Mouse (Mus musculus) ES-E14 (cell line): ENCODE measurements around the gene Eci1. TPM values are rescaled to one million over a fixed set of nuclear protein-coding genes. Genes with fewer than 3 reads are reported as not detected.

Source experiments
- DNase-seq: peaks from one replicate; pipeline ENCODE4 v3.0.0-alpha.2; 2013; ENCODE audit warnings: low read depth, low spot score
- H3K27ac ChIP-seq: 2 replicates; pipeline ENCODE4 v1.5.1; 2012; ENCODE audit warnings: low read depth, mild to moderate bottlenecking, low read length, moderate library complexity, mixed read lengths; ENCODE audit not compliant: poor library complexity, insufficient read depth, severe bottlenecking
- H3K36me3 ChIP-seq: 2 replicates; pipeline ENCODE4 v1.6.1; 2012; ENCODE audit warnings: mild to moderate bottlenecking, low read length, moderate library complexity, mixed read lengths; ENCODE audit not compliant: control insufficient read depth, poor library complexity, insufficient read depth, severe bottlenecking
- H3K4me1 ChIP-seq, 2 experiments: fragments of 150-350 bp in 1 of 2; sonication (generic) in 1 of 2; 2 replicates each; pipeline ENCODE4 v1.6.1; 2012; ENCODE audit warnings: low read length in 2 of 2, mild to moderate bottlenecking in 1 of 2, mixed read lengths in 1 of 2; ENCODE audit not compliant: control insufficient read depth in 2 of 2, insufficient read depth in 2 of 2, poor library complexity in 1 of 2
- H3K4me3 ChIP-seq, 2 experiments: fragments of 150-350 bp in 1 of 2; sonication (generic) in 1 of 2; 2 replicates each; pipeline ENCODE4 v1.5.1; 2012; ENCODE audit warnings: low read length in 2 of 2, low read depth in 1 of 2, mild to moderate bottlenecking in 1 of 2, mixed read lengths in 1 of 2; ENCODE audit not compliant: insufficient read depth in 1 of 2, poor library complexity in 1 of 2, severe bottlenecking in 1 of 2
- H3K9ac ChIP-seq: 2 replicates; pipeline ENCODE4 v1.6.1; 2012; ENCODE audit warnings: low read depth, mild to moderate bottlenecking, low read length, mixed read lengths; ENCODE audit not compliant: poor library complexity, insufficient read depth, severe bottlenecking
- H3K9me3 ChIP-seq: fragments of 150-350 bp; sonication (generic); 2 replicates; pipeline ENCODE4 v1.6.1; 2012; ENCODE audit warnings: low read depth, mild to moderate bottlenecking, low read length; ENCODE audit not compliant: control insufficient read depth, insufficient read depth
- CHD2 ChIP-seq: IDR thresholded peaks from 2 replicates; pipeline ENCODE4 v1.6.1; 2014; ENCODE audit warnings: mild to moderate bottlenecking, low read depth, low read length, inconsistent platforms
- HCFC1 ChIP-seq: IDR thresholded peaks from 2 replicates; pipeline ENCODE4 v1.6.1; 2012; ENCODE audit warnings: low read length, inconsistent platforms, borderline replicate concordance; ENCODE audit not compliant: insufficient read depth
- MAFK ChIP-seq: IDR thresholded peaks from 2 replicates; pipeline ENCODE4 v1.6.1; 2014; ENCODE audit warnings: mild to moderate bottlenecking, low read depth, low read length, inconsistent platforms; ENCODE audit not compliant: insufficient read depth
- ZC3H11A ChIP-seq: IDR thresholded peaks from 2 replicates; pipeline ENCODE4 v1.6.1; 2012; ENCODE audit warnings: low read depth, mild to moderate bottlenecking, inconsistent platforms, low read length, borderline replicate concordance
- ZNF384 ChIP-seq: IDR thresholded peaks from 2 replicates; pipeline ENCODE4 v1.6.1; 2012; ENCODE audit warnings: low read depth, low read length, inconsistent platforms
- in situ Hi-C, 2 experiments: fragments of 600-800 bp; cut with MboI; formaldehyde crosslinking; loops; one replicate each; pipeline ENCODE4 v1.15.1; 2025; ENCODE audit warnings: low sequenced_read_pairs in 2 of 2, inconsistent platforms in 1 of 2; ENCODE audit not compliant: unreplicated experiment in 2 of 2
- total RNA-seq: library from RNA; depleted of rRNA; stranded (reverse); fragments of 300-350 nt; gene quantifications from 2 replicates; pipeline ENCODE4 v1.2.3, GENCODE M21; 2012; rRNA removed

The Eci1 gene
- total RNA-seq, 1 experiment = 42.9 TPM

GRCm38 (mm10) chr17:24483495-24483894 is 57.1 kb downstream of the Eci1 start:
- no peak overlapping the region for H3K4me3 ChIP-seq
- in situ Hi-C loops = no loop called here
- no peak for DNase-seq

GRCm38 (mm10) chr17:24485090-24485860 is 58.8 kb downstream of the Eci1 start:
- Histone ChIP-seq H3K9ac (no peak overlapping the region), H3K9me3 (no peaks in the 10 kb centered on the region), H3K4me3 (no peak overlapping the region), H3K27ac (no peak overlapping the region; the same call in 1 of the 2 replicates), H3K4me1 (peaks cover 4 to 8% of the 10 kb centered on the region in 2 experiments; a peak in 3 of 4 replicates), H3K36me3 (no peaks in the 10 kb centered on the region)
- in situ Hi-C loops = no loop called here
- no peak for DNase-seq
- TF ChIP-seq MAFK (peak; percentile 73), ZC3H11A (no peak), ZNF384 (peak; percentile 57; the same call in 1 of the 2 replicates), CHD2 (no peak), HCFC1 (no peak)

More at GRCm38 (mm10) chr17:24483495-24483894, 57.1 kb downstream of the Eci1 start:
- Histone ChIP-seq H3K9me3 (no peaks in the 10 kb centered on the region), H3K27ac (no peak overlapping the region), H3K4me1 (peaks cover 4 to 11% of the 10 kb centered on the region in 2 experiments; a peak in 2 of 4 replicates), H3K36me3 (no peaks in the 10 kb centered on the region), H3K9ac (no peak overlapping the region)
- TF ChIP-seq CHD2 (no peak), ZNF384 (no peak), HCFC1 (no peak), MAFK (no peak), ZC3H11A (no peak)

GRCm38 (mm10) chr17:24488186-24488661 is 61.8 kb downstream of the Eci1 start, which contains the start of gene Caskin1:
Gene Caskin1 (plus strand): TSS chr17:24488601.
- H3K4me3 ChIP-seq = peak within 1 kb of the TSS; percentile 87 to 92

GRCm38 (mm10) chr17:24488662-24489264 is 62.3 kb downstream of the Eci1 start:
- DNase-seq = no peak

More at GRCm38 (mm10) chr17:24488186-24488661, 61.8 kb downstream of the Eci1 start, which contains the start of gene Caskin1:
- in situ Hi-C loops = no loop called here
- Histone ChIP-seq H3K27ac (no peak within 1 kb of the TSS), H3K36me3 (no peaks in the 10 kb centered on the region), H3K4me1 (peaks cover 4 to 9% of the 10 kb centered on the region in 2 experiments; a peak in 3 of 4 replicates), H3K9me3 (no peaks in the 10 kb centered on the region), H3K9ac (peak within 1 kb of the TSS; percentile 78)
- TF ChIP-seq CHD2 (no peak), ZNF384 (no peak), HCFC1 (no peak), ZC3H11A (no peak), MAFK (no peak)
- no peak for DNase-seq

More at GRCm38 (mm10) chr17:24488662-24489264, 62.3 kb downstream of the Eci1 start:
- Histone ChIP-seq H3K9me3 (no peaks in the 10 kb centered on the region), H3K4me3 (peak overlapping the region; percentile 87 to 92), H3K4me1 (peaks cover 4 to 9% of the 10 kb centered on the region in 2 experiments; a peak in 3 of 4 replicates), H3K36me3 (no peaks in the 10 kb centered on the region), H3K27ac (no peak overlapping the region), H3K9ac (peak overlapping the region; percentile 78)
- in situ Hi-C loops = no loop called here
- TF ChIP-seq MAFK = no peak
- no peak for TF ChIP-seq ZNF384
- no peak for TF ChIP-seq CHD2
- no peak for TF ChIP-seq ZC3H11A
- TF ChIP-seq HCFC1 = no peak

Other genes with a start within 250 kb of the Eci1 start
- 14.1 and 20.4 TPM in 2 replicates for gene Tbc1d24, start 221.1 kb upstream of the Eci1 start, total RNA-seq
- 2.7 and 4.1 TPM in 2 replicates for gene Ntn3, start 217.1 kb upstream of the Eci1 start, total RNA-seq
- gene Tedc2, start 205.8 kb upstream of the Eci1 start, total RNA-seq = 31.3 and 35.8 TPM in 2 replicates
- gene Ccnf, start 175.2 kb upstream of the Eci1 start, total RNA-seq = 143 and 239 TPM in 2 replicates
- gene Abca17, start 75.6 kb upstream of the Eci1 start, total RNA-seq = not detected in 2 replicates
- 10.8 and 11.5 TPM in 2 replicates for gene Abca3, start 74.7 kb upstream of the Eci1 start, total RNA-seq
- gene Rnps1, start 12.1 kb upstream of the Eci1 start, total RNA-seq = 107 and 138 TPM in 2 replicates
- 1.2 and 1.8 TPM in 2 replicates for gene Dnase1l2, start 16.5 kb downstream of the Eci1 start, total RNA-seq
- 23.4 and 38.2 TPM in 2 replicates for gene E4f1, start 43.7 kb downstream of the Eci1 start, total RNA-seq
- gene Pgp, start 43.8 kb downstream of the Eci1 start, total RNA-seq = 12.8 and 16.6 TPM in 2 replicates
- 1.2 and 1.4 TPM in 2 replicates for gene Bricd5, start 47.2 kb downstream of the Eci1 start, total RNA-seq
- gene Mlst8, start 52.4 kb downstream of the Eci1 start, total RNA-seq = 24.2 and 32.8 TPM in 2 replicates
- gene Caskin1, start 62.0 kb downstream of the Eci1 start, total RNA-seq = 1.8 and 2.0 TPM in 2 replicates
- 149 and 228 TPM in 2 replicates for gene Traf7, start 101.3 kb downstream of the Eci1 start, total RNA-seq
- 2.8 and 7.4 TPM in 2 replicates for gene Rab26, start 107.6 kb downstream of the Eci1 start, total RNA-seq
- gene Pkd1, start 123.2 kb downstream of the Eci1 start, total RNA-seq = 27.8 and 35.9 TPM in 2 replicates
- 93.0 and 118 TPM in 2 replicates for gene Tsc2, start 206.0 kb downstream of the Eci1 start, total RNA-seq
- gene Nthl1, start 206.0 kb downstream of the Eci1 start, total RNA-seq = 39.4 and 43.0 TPM in 2 replicates
- gene Slc9a3r2, start 223.7 kb downstream of the Eci1 start, total RNA-seq = 11.4 and 22.7 TPM in 2 replicates
- gene Npw, start 231.8 kb downstream of the Eci1 start, total RNA-seq = 3.0 and 6.0 TPM in 2 replicates
- gene Zfp598, start 243.0 kb downstream of the Eci1 start, total RNA-seq = 39.7 and 55.9 TPM in 2 replicates